Mouse (Mus musculus): ENCODE measurements around the gene Nceh1. TPM values are rescaled to one million over a fixed set of nuclear protein-coding genes. Genes with fewer than 3 reads are reported as not detected.

Gene Nceh1
- total RNA-seq, 2 experiments from 2014 or later, result 26.2 to 30.6 TPM

DNA sequence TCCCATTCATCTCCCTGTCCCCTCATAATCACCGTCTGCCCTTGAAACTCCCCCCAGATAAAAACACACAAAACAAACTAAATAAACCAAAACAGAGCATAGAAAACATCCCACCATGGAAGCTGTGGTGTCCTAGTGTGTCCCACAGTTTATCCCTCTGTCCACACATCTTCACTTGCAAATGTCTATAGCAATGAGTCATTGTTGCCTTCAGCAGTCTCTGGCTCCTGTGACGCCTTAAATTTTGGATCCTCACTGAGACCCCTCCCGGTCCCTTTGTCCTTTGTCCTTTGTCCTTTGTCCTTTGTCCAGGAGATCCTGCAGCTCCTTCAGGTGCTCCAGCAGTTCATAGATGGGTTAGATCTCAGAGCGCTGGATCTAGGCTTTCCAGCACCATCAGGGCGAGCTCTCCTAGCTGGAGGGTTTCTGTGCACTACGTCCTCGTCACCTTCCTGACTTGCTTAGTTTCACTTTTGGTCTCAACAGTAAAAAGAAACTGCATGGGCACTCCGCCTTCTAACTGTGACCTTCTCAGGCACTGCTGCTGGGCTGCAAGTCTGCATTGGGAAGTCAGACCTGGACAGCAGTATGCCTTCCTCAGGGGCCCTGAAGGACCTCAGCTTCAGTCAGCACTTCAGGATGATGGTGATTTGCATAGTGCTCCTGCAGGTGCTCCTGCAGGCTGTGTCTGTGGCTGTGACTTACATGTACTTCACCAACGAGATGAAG is 134.0 kb downstream of the Nceh1 start, which contains the start of gene Tnfsf10:
TSS of gene Tnfsf10 (plus strand) at position 470 of the 729 bp plus-strand sequence.
- intact Hi-C loops (cut with DNase I), result no loop called here
- DNase-seq, result no peak

DNA sequence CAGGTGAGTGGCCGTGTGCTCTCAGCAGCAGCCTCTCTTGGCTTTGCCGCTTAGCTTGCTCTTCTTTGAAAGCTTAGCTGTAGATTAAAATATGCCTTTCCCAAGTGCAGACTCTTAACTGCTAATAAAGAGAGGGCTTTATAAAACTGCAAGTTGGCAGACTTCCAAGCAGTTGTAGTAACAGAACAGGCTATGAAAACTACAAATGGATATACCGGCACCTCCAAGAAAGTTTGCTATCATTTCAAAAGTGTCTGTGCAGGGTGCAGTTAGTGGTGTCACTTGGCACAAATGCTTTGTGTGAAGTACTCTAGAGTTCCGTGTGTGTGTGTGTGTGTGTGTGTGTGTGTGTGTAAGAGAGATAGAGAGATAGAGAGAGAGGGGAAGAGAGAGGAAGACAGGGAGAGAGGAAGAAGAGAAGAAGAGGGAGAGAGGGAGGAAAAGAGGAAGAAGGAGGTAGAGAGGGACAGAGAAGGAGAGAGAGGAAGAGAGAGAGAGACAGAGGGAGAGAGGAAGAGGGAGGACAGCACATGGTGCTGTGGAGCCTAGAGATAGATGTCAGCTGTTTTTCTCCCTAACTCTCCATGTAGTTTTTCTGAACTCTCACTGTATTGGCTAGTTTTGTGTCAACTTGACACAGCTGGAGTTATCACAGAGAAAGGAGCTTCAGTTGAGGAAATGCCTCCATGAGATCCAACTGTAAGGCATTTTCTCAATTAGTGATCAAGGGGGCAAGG is 134.7 kb downstream of the Nceh1 start:
- intact Hi-C loops (cut with DNase I), result no loop called here
- no peak for DNase-seq

DNA sequence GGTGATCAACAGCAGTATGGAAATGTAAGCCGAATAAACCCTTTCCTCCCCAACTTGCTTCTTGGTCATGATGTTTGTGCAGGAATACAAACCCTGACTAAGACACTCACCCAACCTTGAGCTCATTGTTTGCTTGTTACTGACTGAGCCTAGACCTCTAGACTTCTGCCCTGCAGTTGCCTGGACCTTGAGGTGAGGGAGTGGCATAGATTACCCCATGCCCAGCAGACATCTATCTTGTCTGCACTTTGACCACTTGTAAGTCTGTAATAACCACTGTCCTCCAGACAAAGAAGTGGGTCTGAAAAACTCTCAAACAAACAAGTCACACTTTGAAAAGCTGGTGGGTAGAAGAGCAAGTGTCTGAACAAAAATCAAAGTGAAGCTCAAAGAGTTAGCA is 136.9 kb downstream of the Nceh1 start:
- intact Hi-C loops (cut with DNase I), result no loop called here
- DNase-seq, result no peak

DNA sequence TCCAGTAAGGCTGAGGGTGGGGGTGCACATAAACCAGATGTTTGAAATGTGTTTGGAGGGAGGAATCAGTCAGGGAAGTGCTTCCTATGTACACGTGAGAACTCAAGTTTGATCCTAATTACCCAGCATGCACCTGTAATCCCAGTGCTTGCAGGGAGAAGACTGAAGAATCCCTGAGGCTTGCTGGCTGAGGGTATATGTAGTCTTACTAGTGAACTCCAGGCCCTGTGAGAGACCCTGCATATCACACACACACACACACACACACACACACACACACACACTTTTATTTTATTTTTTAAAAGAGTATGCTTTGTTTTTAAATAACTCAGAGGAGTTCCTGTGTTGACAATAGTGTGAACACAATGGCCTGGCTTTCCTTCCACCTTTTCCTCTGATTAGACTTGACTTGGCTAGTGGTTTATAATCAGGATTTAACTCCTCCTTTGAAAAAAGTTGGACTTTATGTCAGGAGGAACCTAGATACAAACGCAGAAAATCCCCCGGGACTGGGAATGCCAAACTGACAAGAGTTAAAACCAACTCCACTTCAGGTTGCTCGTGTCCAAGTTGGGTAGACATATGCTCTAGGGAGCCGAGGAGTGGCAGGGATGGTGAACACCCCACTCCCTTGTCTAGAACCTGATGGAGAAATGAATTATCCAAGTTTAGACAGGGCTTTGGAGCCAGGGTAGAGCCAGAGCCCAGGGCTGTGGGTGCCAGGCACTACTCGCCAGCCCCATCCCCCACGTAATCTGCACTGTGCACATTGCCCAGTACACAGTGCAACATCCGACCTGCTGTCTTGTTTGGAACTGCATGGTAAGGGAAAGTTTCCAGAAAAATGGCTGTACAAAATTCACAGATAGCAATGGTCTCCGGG is 138.1 kb downstream of the Nceh1 start:
- intact Hi-C loops (cut with DNase I), result no loop called here
- no peak for DNase-seq

DNA sequence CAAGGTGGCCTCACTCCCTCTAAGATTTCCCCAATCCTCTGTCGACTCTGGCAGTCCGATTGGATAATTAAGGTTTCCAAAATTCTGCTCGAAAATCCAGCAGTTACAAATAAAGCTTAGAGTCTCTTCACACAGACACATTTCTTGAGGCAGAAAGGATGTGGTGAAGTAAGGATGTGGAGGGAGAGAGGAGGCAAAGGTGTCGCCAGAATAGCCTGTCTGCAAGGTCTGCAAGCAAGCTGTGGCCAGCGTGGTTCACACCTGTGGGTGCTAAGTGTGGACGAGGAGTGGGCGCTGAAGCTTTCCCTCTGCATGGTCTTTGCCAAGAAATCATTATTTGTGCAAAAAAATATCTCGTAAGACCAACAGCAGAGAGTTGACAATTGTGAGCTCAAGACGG is 139.8 kb downstream of the Nceh1 start:
- no peak for DNase-seq
- intact Hi-C loops (cut with DNase I), result no loop called here

DNA sequence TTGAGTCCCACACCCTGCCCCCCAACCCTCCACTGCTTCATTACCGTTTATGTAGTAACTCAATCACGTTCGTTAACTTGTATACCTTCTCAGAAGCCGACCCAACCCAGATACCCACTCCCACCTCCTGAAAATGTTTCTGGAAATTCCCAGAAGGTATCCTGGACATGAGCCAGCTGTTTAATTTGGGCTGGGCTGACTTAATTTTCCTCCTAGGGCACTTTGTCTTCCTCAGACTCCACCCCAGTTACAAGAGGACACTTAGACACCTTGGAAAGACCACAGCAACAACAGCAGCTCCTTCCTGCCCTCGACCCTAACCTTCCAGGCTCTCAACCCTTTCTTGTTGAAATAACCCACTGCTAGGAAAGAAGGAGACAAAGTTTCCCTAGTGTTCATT is 140.8 kb downstream of the Nceh1 start:
- DNase-seq, result no peak
- intact Hi-C loops (cut with DNase I), result no loop called here

DNA sequence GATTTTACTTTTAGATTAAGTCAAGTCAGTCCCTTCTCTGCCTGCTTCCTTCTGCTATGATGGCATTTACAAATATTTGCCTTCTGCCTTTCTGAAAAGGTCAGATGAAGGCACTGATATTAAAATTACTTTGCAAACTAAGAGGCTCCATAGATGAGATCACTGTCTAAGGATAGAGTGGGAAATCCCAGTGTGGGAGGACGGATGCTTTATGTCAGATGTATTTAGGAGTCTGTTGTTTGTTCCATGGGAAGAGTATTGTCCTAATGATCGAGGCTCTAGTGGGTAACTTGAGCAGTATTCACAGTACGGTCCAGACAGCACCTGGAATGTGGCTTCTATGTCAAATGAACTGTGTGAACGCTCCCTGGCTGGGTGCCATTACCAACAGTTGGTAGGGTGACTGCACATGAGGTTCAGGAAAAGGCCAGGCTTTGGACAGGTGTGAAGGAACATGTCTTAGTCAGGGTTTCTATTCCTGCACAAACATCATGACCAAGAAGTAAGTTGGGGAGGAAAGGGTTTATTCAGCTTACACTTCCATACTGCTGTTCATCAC is 143.9 kb downstream of the Nceh1 start:
- DNase-seq, result no peak

DNA sequence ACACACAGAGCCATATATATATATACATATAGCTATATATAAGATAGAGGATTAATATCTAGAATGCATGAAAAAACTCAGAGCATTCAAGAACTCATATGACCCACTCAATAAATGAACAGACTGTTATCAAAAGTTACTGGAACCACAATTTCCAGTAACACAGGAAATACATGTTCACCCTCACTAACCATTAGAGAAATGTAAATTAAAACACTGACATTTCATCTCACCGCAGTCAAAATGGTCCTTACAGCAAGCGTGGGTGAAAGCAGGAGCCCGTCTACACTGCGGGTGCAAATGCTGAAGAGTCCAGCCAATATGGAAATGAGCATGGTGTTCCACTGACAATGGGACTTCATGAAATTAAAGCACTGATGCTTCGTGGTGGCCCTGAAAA is 147.9 kb downstream of the Nceh1 start:
- DNase-seq, result no peak
- intact Hi-C loops (cut with DNase I), result no loop called here

More for the DNA sequence above, 143.9 kb downstream of the Nceh1 start:
- intact Hi-C loops (cut with DNase I), result no loop called here

Other genes starting within 250 kb of the Nceh1 start
- 1 to 10 TPM; 6.0 to 6.6 TPM for gene Ect2, start 29.1 kb upstream of the Nceh1 start, total RNA-seq (2021)
- 1 to 10 TPM; 1.7 to 2.2 TPM for gene Tnfsf10, start 134.1 kb downstream of the Nceh1 start, total RNA-seq (2021)
- gene Ghsr, start 188.4 kb downstream of the Nceh1 start, total RNA-seq (2021), result under 1 TPM; 0.10 to 0.24 TPM

Data from left cerebral cortex, postnatal 4 days (tissue).